Mouse (Mus musculus): ENCODE data around the gene Src. TPM values are rescaled to one million over a fixed set of nuclear protein-coding genes. Genes with fewer than 3 reads are reported as not detected.

The Src gene
- polyA plus RNA-seq, 1 experiment from 2014 or later: 1.8 TPM

GRCm38 (mm10) chr2:157412497-157412896 lies 5.7 kb upstream of the Src start:
- ATAC-seq (ENCODE audit: insufficient read depth): no peak

GRCm38 (mm10) chr2:157417229-157417628 lies 1.0 kb upstream of the Src start:
- Histone ChIP-seq H3K4me2 (no peak overlapping the region), H3K27ac (replicated peaks) (no peak overlapping the region), H3K4me1 (replicated peaks) (no peaks in the 10 kb centered on the region), H3K4me3 (replicated peaks) (no peak overlapping the region), H3K36me3 (replicated peaks) (no peaks in the 10 kb centered on the region), H3K27me3 (no peaks in the 10 kb centered on the region; the same call in 1 of the 2 replicates), H3K9ac (no peak overlapping the region), H3K9me3 (replicated peaks) (no peaks in the 10 kb centered on the region)
- no peak for ATAC-seq (ENCODE audit: insufficient read depth)
- 55% methylated on average over 6 of the region's 6 CpGs for WGBS (ENCODE audit: insufficient replicate concordance)

More at GRCm38 (mm10) chr2:157412497-157412896, 5.7 kb upstream of the Src start:
- Histone ChIP-seq H3K9me3 (replicated peaks) (no peaks in the 10 kb centered on the region), H3K36me3 (replicated peaks) (no peaks in the 10 kb centered on the region), H3K9ac (no peak overlapping the region), H3K27ac (replicated peaks) (no peak overlapping the region), H3K4me1 (replicated peaks) (no peaks in the 10 kb centered on the region), H3K4me2 (no peak overlapping the region), H3K4me3 (replicated peaks) (no peak overlapping the region), H3K27me3 (no peaks in the 10 kb centered on the region)
- 58% methylated on average over 7 of the region's 7 CpGs for WGBS (ENCODE audit: insufficient replicate concordance)

- Histone ChIP-seq H3K4me2 (no peak overlapping the region), H3K4me1 (replicated peaks) (peaks cover 11% of the 10 kb centered on the region), H3K27me3 (peaks cover 11% of the 10 kb centered on the region), H3K4me3 (replicated peaks) (no peak overlapping the region), H3K9ac (no peak overlapping the region), H3K9me3 (replicated peaks) (no peaks in the 10 kb centered on the region), H3K36me3 (replicated peaks) (no peaks in the 10 kb centered on the region), H3K27ac (replicated peaks) (no peak overlapping the region)
- ATAC-seq (ENCODE audit: insufficient read depth): no peak
- WGBS (ENCODE audit: insufficient replicate concordance): 6% methylated on average over 7 of the region's 7 CpGs
Measured at GRCm38 (mm10) chr2:157418609-157419071, 396 bp downstream of the Src start.

DNA sequence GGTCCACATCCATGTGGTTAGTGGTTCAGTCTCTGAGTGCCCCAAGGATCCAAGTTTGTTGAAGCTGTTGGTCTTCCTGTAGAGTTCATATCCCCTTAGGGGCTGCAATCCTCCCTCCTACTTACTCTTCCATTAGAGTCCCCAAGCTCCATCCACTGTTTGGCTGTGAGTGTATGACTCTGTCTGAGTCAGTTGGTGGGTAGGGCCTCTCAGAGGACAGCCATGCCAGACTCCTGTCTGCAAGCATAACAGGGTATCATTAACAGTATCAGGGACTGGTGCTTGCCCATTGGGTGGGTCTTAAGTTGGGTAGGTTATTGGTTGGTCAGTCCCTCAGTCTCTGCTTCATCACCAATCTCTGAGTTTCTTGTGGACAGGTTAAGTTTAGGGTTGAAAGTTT lies 1.3 kb downstream of the Src start:
- no peak overlapping the region for H3K9ac ChIP-seq
- ATAC-seq (ENCODE audit: insufficient read depth): no peak
- H3K4me1 ChIP-seq (replicated peaks): peaks cover 14% of the 10 kb centered on the region
- peaks cover 19% of the 10 kb centered on the region for H3K27me3 ChIP-seq
- no peak overlapping the region for H3K27ac ChIP-seq (replicated peaks)
- no peaks in the 10 kb centered on the region for H3K36me3 ChIP-seq (replicated peaks)
- H3K9me3 ChIP-seq (replicated peaks): no peaks in the 10 kb centered on the region
- no peak overlapping the region for H3K4me3 ChIP-seq (replicated peaks)
- H3K4me2 ChIP-seq: no peak overlapping the region

GRCm38 (mm10) chr2:157420404-157420803 lies 2.2 kb downstream of the Src start:
- H3K4me3 ChIP-seq (replicated peaks): no peak overlapping the region
- H3K36me3 ChIP-seq (replicated peaks): no peaks in the 10 kb centered on the region
- H3K27me3 ChIP-seq: peaks cover 28% of the 10 kb centered on the region
- no peak overlapping the region for H3K27ac ChIP-seq (replicated peaks)
- no peak for ATAC-seq (ENCODE audit: insufficient read depth)
- no peak overlapping the region for H3K4me2 ChIP-seq
- H3K9me3 ChIP-seq (replicated peaks): no peaks in the 10 kb centered on the region
- 75% methylated on average over 4 of the region's 4 CpGs for WGBS (ENCODE audit: insufficient replicate concordance)
- H3K4me1 ChIP-seq (replicated peaks): peaks cover 14% of the 10 kb centered on the region
- no peak overlapping the region for H3K9ac ChIP-seq

- no peak overlapping the region for H3K27ac ChIP-seq (replicated peaks)
Measured at GRCm38 (mm10) chr2:157422062-157422655, 3.9 kb downstream of the Src start.

DNA sequence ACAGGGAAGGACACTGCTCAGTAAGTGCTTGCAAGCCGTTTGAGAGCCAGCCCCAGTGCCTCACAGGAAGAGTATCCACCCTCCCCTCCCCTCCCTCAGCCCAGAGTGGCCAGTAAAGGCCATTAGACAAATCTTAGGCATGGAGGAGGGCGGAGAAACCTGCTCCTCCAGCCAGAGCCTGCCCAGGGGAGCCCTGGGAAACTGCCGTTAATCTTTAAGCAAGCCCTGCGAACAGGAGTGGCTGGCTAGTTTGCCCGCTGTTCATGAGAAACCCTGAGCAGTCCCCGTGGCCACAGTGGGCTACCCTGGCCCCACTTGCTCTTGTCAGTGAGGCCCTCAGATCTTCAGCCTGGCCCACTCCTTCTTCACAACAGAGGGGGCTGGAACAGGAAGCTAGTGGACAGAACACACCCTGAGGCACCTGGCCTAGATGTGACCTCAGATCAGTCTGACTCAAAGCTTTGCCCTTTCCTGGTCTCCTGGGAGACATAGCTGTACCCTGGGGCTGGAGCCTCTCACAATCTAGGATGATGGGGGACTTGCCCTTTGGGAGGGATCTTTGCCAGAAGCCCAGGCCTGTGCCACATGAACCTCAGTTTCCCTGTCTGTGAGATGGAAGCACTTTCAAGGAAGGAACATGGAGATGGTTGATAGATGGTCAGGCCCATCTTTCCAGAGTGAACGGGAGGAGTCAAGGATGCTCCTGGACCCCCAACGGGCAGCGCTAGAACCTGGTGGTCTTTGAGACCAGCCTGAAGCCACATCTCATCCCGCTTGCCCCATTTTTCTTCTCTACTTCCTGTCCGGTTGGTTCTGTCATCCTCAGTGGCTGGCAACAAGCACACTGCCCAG lies 4.8 kb downstream of the Src start:
- Histone ChIP-seq H3K9ac (no peak overlapping the region), H3K4me1 (replicated peaks) (peaks cover 14% of the 10 kb centered on the region), H3K36me3 (replicated peaks) (no peaks in the 10 kb centered on the region), H3K4me2 (peak overlapping the region; percentile 66; the same call in 1 of the 2 replicates), H3K27ac (replicated peaks) (no peak overlapping the region), H3K4me3 (replicated peaks) (no peak overlapping the region), H3K27me3 (peaks cover 30% of the 10 kb centered on the region), H3K9me3 (replicated peaks) (no peaks in the 10 kb centered on the region)
- 50% methylated on average over 11 of the region's 11 CpGs for WGBS (ENCODE audit: insufficient replicate concordance)
- ATAC-seq (ENCODE audit: insufficient read depth): peak; percentile 32; the same call in 1 of the 2 replicates

More at GRCm38 (mm10) chr2:157422062-157422655, 3.9 kb downstream of the Src start:
- 0 out of 2 replicates have a peak, but pooled peaks have one; percentile 20 for ATAC-seq (ENCODE audit: insufficient read depth)
- Histone ChIP-seq H3K4me2 (no peak overlapping the region), H3K4me3 (replicated peaks) (no peak overlapping the region), H3K9ac (no peak overlapping the region), H3K27me3 (peaks cover 30% of the 10 kb centered on the region), H3K36me3 (replicated peaks) (no peaks in the 10 kb centered on the region), H3K9me3 (replicated peaks) (no peaks in the 10 kb centered on the region), H3K4me1 (replicated peaks) (peaks cover 14% of the 10 kb centered on the region)
- 52% methylated on average over 11 of the region's 11 CpGs for WGBS (ENCODE audit: insufficient replicate concordance)

GRCm38 (mm10) chr2:157423706-157424125 lies 5.5 kb downstream of the Src start:
- Histone ChIP-seq H3K36me3 (replicated peaks) (no peaks in the 10 kb centered on the region), H3K9ac (peak overlapping the region; percentile 50), H3K4me2 (peak overlapping the region; percentile 66), H3K27ac (replicated peaks) (no peak overlapping the region), H3K9me3 (replicated peaks) (no peaks in the 10 kb centered on the region), H3K4me3 (replicated peaks) (peak overlapping the region; percentile 59), H3K27me3 (peaks cover 30% of the 10 kb centered on the region), H3K4me1 (replicated peaks) (peaks cover 14% of the 10 kb centered on the region)
- 8% methylated on average over 21 of the region's 21 CpGs for WGBS (ENCODE audit: insufficient replicate concordance)
- no peak for ATAC-seq (ENCODE audit: insufficient read depth)

GRCm38 (mm10) chr2:157424126-157424903 lies 6.1 kb downstream of the Src start:
- H3K4me2 ChIP-seq: peak overlapping the region; percentile 66
- H3K27me3 ChIP-seq: peaks cover 30% of the 10 kb centered on the region
- H3K9me3 ChIP-seq (replicated peaks): no peaks in the 10 kb centered on the region
- no peaks in the 10 kb centered on the region for H3K36me3 ChIP-seq (replicated peaks)
- no peak for ATAC-seq (ENCODE audit: insufficient read depth)
- WGBS (ENCODE audit: insufficient replicate concordance): 4% methylated on average over 67 of the region's 98 CpGs
- peak overlapping the region; percentile 50 for H3K9ac ChIP-seq
- peak overlapping the region; percentile 53 for H3K27ac ChIP-seq (replicated peaks)
- H3K4me1 ChIP-seq (replicated peaks): peaks cover 14% of the 10 kb centered on the region
- peak overlapping the region; percentile 59 for H3K4me3 ChIP-seq (replicated peaks)

- Histone ChIP-seq H3K9ac (peak overlapping the region; percentile 50; the same call in 1 of the 2 replicates), H3K9me3 (replicated peaks) (no peaks in the 10 kb centered on the region), H3K27ac (replicated peaks) (0 out of 2 replicates have a peak overlapping the region, but pooled peaks have one; percentile 53), H3K36me3 (replicated peaks) (no peaks in the 10 kb centered on the region), H3K4me2 (peak overlapping the region; percentile 66), H3K4me1 (replicated peaks) (peaks cover 14% of the 10 kb centered on the region), H3K4me3 (replicated peaks) (peak overlapping the region; percentile 59), H3K27me3 (peaks cover 30% of the 10 kb centered on the region)
- ATAC-seq (ENCODE audit: insufficient read depth): no peak
- WGBS (ENCODE audit: insufficient replicate concordance): 62% methylated on average over 16 of the region's 16 CpGs
Measured at GRCm38 (mm10) chr2:157424904-157425642, 6.8 kb downstream of the Src start.

All from liver, embryonic 15.5 days (tissue).